Mouse (Mus musculus): ENCODE measurements around the gene Gm10322. TPM values are rescaled to one million over a fixed set of nuclear protein-coding genes. Genes with fewer than 3 reads are reported as not detected.

Gm10322 gene
- polyA plus RNA-seq, 1 experiment from 2014 or later = not detected

- WGBS = 92% methylated on average over 7 of the region's 7 CpGs
- no peak overlapping the region for H3K9ac ChIP-seq (ENCODE audit: low read length)
- H3K27me3 ChIP-seq (ENCODE audit: control insufficient read depth, insufficient read depth, low read length) = no peaks in the 10 kb centered on the region
- DNase-seq (ENCODE audit: low spot score) (no peak), ATAC-seq (ENCODE audit: insufficient read depth, low FRiP score, low TSS enrichment) (no peak)
- no peak overlapping the region for H3K4me2 ChIP-seq (ENCODE audit: low read depth)
- no peak overlapping the region for H3K4me3 ChIP-seq (ENCODE audit: low read depth, low read length)
- H3K9me3 ChIP-seq (ENCODE audit: control insufficient read depth, low read length) = no peaks in the 10 kb centered on the region
- no peaks in the 10 kb centered on the region for H3K36me3 ChIP-seq (ENCODE audit: control insufficient read depth, insufficient read depth, low read length)
- H3K4me1 ChIP-seq (ENCODE audit: control insufficient read depth, insufficient read depth, low read length) = no peaks in the 10 kb centered on the region
- no peak overlapping the region for H3K27ac ChIP-seq (ENCODE audit: low read depth, low read length)
These were observed 26.4 kb upstream of the Gm10322 start for GRCm38 (mm10) chr10:59589420-59589819.

- Histone ChIP-seq H3K36me3 (ENCODE audit: control insufficient read depth, insufficient read depth, low read length) (no peaks in the 10 kb centered on the region), H3K4me1 (ENCODE audit: control insufficient read depth, insufficient read depth, low read length) (no peaks in the 10 kb centered on the region), H3K9me3 (ENCODE audit: control insufficient read depth, low read length) (no peaks in the 10 kb centered on the region), H3K27me3 (ENCODE audit: control insufficient read depth, insufficient read depth, low read length) (no peaks in the 10 kb centered on the region), H3K4me2 (ENCODE audit: low read depth) (no peak overlapping the region), H3K4me3 (ENCODE audit: low read depth, low read length) (no peak overlapping the region), H3K9ac (ENCODE audit: low read length) (no peak overlapping the region), H3K27ac (ENCODE audit: low read depth, low read length) (no peak overlapping the region)
- ATAC-seq (ENCODE audit: insufficient read depth, low FRiP score, low TSS enrichment) = no peak
- no peak for DNase-seq (ENCODE audit: low spot score)
- 87% methylated on average over 13 of the region's 13 CpGs for WGBS
These were observed 26.0 kb upstream of the Gm10322 start for GRCm38 (mm10) chr10:59589856-59590255.

GRCm38 (mm10) chr10:59590606-59591005, 25.3 kb upstream of the Gm10322 start:
- WGBS = 98% methylated on average over 9 of the region's 9 CpGs
- H3K4me1 ChIP-seq (ENCODE audit: control insufficient read depth, insufficient read depth, low read length) = no peaks in the 10 kb centered on the region
- H3K4me3 ChIP-seq (ENCODE audit: low read depth, low read length) = no peak overlapping the region
- H3K27ac ChIP-seq (ENCODE audit: low read depth, low read length) = no peak overlapping the region
- H3K4me2 ChIP-seq (ENCODE audit: low read depth) = no peak overlapping the region
- H3K9me3 ChIP-seq (ENCODE audit: control insufficient read depth, low read length) = no peaks in the 10 kb centered on the region
- no peaks in the 10 kb centered on the region for H3K27me3 ChIP-seq (ENCODE audit: control insufficient read depth, insufficient read depth, low read length)
- no peaks in the 10 kb centered on the region for H3K36me3 ChIP-seq (ENCODE audit: control insufficient read depth, insufficient read depth, low read length)
- no peak overlapping the region for H3K9ac ChIP-seq (ENCODE audit: low read length)
- DNase-seq (ENCODE audit: low spot score) = no peak
- no peak for ATAC-seq (ENCODE audit: insufficient read depth, low FRiP score, low TSS enrichment)

- DNase-seq (ENCODE audit: low spot score) (no peak), ATAC-seq (ENCODE audit: insufficient read depth, low FRiP score, low TSS enrichment) (no peak)
These were observed 21.9 kb upstream of the Gm10322 start for GRCm38 (mm10) chr10:59593826-59594570.

GRCm38 (mm10) chr10:59600516-59600915, 15.3 kb upstream of the Gm10322 start:
- ATAC-seq (ENCODE audit: insufficient read depth, low FRiP score, low TSS enrichment) (no peak), DNase-seq (ENCODE audit: low spot score) (no peak)
- Histone ChIP-seq H3K36me3 (ENCODE audit: control insufficient read depth, insufficient read depth, low read length) (no peaks in the 10 kb centered on the region), H3K4me1 (ENCODE audit: control insufficient read depth, insufficient read depth, low read length) (no peaks in the 10 kb centered on the region), H3K27ac (ENCODE audit: low read depth, low read length) (no peak overlapping the region), H3K4me3 (ENCODE audit: low read depth, low read length) (no peak overlapping the region), H3K9me3 (ENCODE audit: control insufficient read depth, low read length) (no peaks in the 10 kb centered on the region), H3K4me2 (ENCODE audit: low read depth) (no peak overlapping the region), H3K9ac (ENCODE audit: low read length) (no peak overlapping the region), H3K27me3 (ENCODE audit: control insufficient read depth, insufficient read depth, low read length) (no peaks in the 10 kb centered on the region)
- WGBS = 92% methylated on average over 8 of the region's 8 CpGs

More at GRCm38 (mm10) chr10:59593826-59594570, 21.9 kb upstream of the Gm10322 start:
- Histone ChIP-seq H3K27ac (ENCODE audit: low read depth, low read length) (no peak overlapping the region), H3K9me3 (ENCODE audit: control insufficient read depth, low read length) (no peaks in the 10 kb centered on the region), H3K4me1 (ENCODE audit: control insufficient read depth, insufficient read depth, low read length) (no peaks in the 10 kb centered on the region), H3K4me2 (ENCODE audit: low read depth) (no peak overlapping the region), H3K4me3 (ENCODE audit: low read depth, low read length) (no peak overlapping the region), H3K27me3 (ENCODE audit: control insufficient read depth, insufficient read depth, low read length) (no peaks in the 10 kb centered on the region), H3K36me3 (ENCODE audit: control insufficient read depth, insufficient read depth, low read length) (no peaks in the 10 kb centered on the region), H3K9ac (ENCODE audit: low read length) (no peak overlapping the region)
- 78% methylated on average over 13 of the region's 13 CpGs for WGBS

GRCm38 (mm10) chr10:59602043-59602442, 13.8 kb upstream of the Gm10322 start:
- Histone ChIP-seq H3K27ac (ENCODE audit: low read depth, low read length) (no peak overlapping the region), H3K4me1 (ENCODE audit: control insufficient read depth, insufficient read depth, low read length) (no peaks in the 10 kb centered on the region), H3K9ac (ENCODE audit: low read length) (no peak overlapping the region), H3K4me3 (ENCODE audit: low read depth, low read length) (no peak overlapping the region), H3K36me3 (ENCODE audit: control insufficient read depth, insufficient read depth, low read length) (no peaks in the 10 kb centered on the region), H3K27me3 (ENCODE audit: control insufficient read depth, insufficient read depth, low read length) (no peaks in the 10 kb centered on the region), H3K4me2 (ENCODE audit: low read depth) (no peak overlapping the region), H3K9me3 (ENCODE audit: control insufficient read depth, low read length) (no peaks in the 10 kb centered on the region)
- 72% methylated on average over 8 of the region's 8 CpGs for WGBS
- no peak for ATAC-seq (ENCODE audit: insufficient read depth, low FRiP score, low TSS enrichment)
- DNase-seq (ENCODE audit: low spot score) = no peak

GRCm38 (mm10) chr10:59602891-59603290, 13.0 kb upstream of the Gm10322 start:
- no peak overlapping the region for H3K4me2 ChIP-seq (ENCODE audit: low read depth)
- WGBS = 82% methylated on average over 14 of the region's 14 CpGs
- H3K27me3 ChIP-seq (ENCODE audit: control insufficient read depth, insufficient read depth, low read length) = no peaks in the 10 kb centered on the region
- no peak overlapping the region for H3K4me3 ChIP-seq (ENCODE audit: low read depth, low read length)
- ATAC-seq (ENCODE audit: insufficient read depth, low FRiP score, low TSS enrichment) = no peak
- no peak overlapping the region for H3K27ac ChIP-seq (ENCODE audit: low read depth, low read length)
- H3K9me3 ChIP-seq (ENCODE audit: control insufficient read depth, low read length) = no peaks in the 10 kb centered on the region
- no peak for DNase-seq (ENCODE audit: low spot score)
- no peak overlapping the region for H3K9ac ChIP-seq (ENCODE audit: low read length)
- no peaks in the 10 kb centered on the region for H3K36me3 ChIP-seq (ENCODE audit: control insufficient read depth, insufficient read depth, low read length)
- H3K4me1 ChIP-seq (ENCODE audit: control insufficient read depth, insufficient read depth, low read length) = no peaks in the 10 kb centered on the region

- no peak overlapping the region for H3K27ac ChIP-seq (ENCODE audit: low read depth, low read length)
- no peaks in the 10 kb centered on the region for H3K36me3 ChIP-seq (ENCODE audit: control insufficient read depth, insufficient read depth, low read length)
- ATAC-seq (ENCODE audit: insufficient read depth, low FRiP score, low TSS enrichment) (no peak), DNase-seq (ENCODE audit: low spot score) (no peak)
- H3K9ac ChIP-seq (ENCODE audit: low read length) = no peak overlapping the region
- H3K27me3 ChIP-seq (ENCODE audit: control insufficient read depth, insufficient read depth, low read length) = no peaks in the 10 kb centered on the region
- no peak overlapping the region for H3K4me2 ChIP-seq (ENCODE audit: low read depth)
- no peak overlapping the region for H3K4me3 ChIP-seq (ENCODE audit: low read depth, low read length)
- WGBS = 69% methylated on average over 5 of the region's 5 CpGs
- H3K4me1 ChIP-seq (ENCODE audit: control insufficient read depth, insufficient read depth, low read length) = no peaks in the 10 kb centered on the region
- no peaks in the 10 kb centered on the region for H3K9me3 ChIP-seq (ENCODE audit: control insufficient read depth, low read length)
These were observed 12.0 kb upstream of the Gm10322 start for GRCm38 (mm10) chr10:59603843-59604242.

- Histone ChIP-seq H3K4me1 (ENCODE audit: control insufficient read depth, insufficient read depth, low read length) (no peaks in the 10 kb centered on the region), H3K27ac (ENCODE audit: low read depth, low read length) (no peak overlapping the region), H3K4me3 (ENCODE audit: low read depth, low read length) (no peak overlapping the region), H3K36me3 (ENCODE audit: control insufficient read depth, insufficient read depth, low read length) (no peaks in the 10 kb centered on the region), H3K9ac (ENCODE audit: low read length) (no peak overlapping the region), H3K9me3 (ENCODE audit: control insufficient read depth, low read length) (no peaks in the 10 kb centered on the region), H3K27me3 (ENCODE audit: control insufficient read depth, insufficient read depth, low read length) (no peaks in the 10 kb centered on the region), H3K4me2 (ENCODE audit: low read depth) (no peak overlapping the region)
- ATAC-seq (ENCODE audit: insufficient read depth, low FRiP score, low TSS enrichment) (no peak), DNase-seq (ENCODE audit: low spot score) (no peak)
- 81% methylated on average over 11 of the region's 11 CpGs for WGBS
These were observed 10.9 kb upstream of the Gm10322 start for GRCm38 (mm10) chr10:59604879-59605464.
